22 mouse cellular contexts compared by ENCODE assay signal in genomic region chr1:189050122-189050521, GRCm38 (mm10). TPM values are rescaled to one million over a fixed set of nuclear protein-coding genes. Genes with fewer than 3 reads are reported as not detected.
A peak's percentile ranks its signal among the peaks of the same experiment; 100 is the strongest.
DNase-seq lines count a peak whose midpoint lies in the region; ATAC-seq and TF ChIP-seq lines count a peak whose summit lies in the region.
"Had no signal": no experiment of that assay in that cellular context is flagged by ENCODE, and none has a peak within 500 bp of the region (broad histone marks: within the 10 kb centered on the region; RNA-seq: fewer than 3 reads in every experiment).

No protein-coding gene starts in this region.

- H3K36me3 ChIP-seq in lung, embryonic 14.5 days (ENCODE audit: insufficient read depth): no peaks in the 10 kb centered on the region
- H3K36me3 ChIP-seq in intestine, embryonic 16.5 days (ENCODE audit: control insufficient read depth, insufficient read depth, low read length): no peaks in the 10 kb centered on the region
- no peaks in the 10 kb centered on the region for H3K36me3 ChIP-seq in forebrain, embryonic 15.5 days
- no peaks in the 10 kb centered on the region for H3K36me3 ChIP-seq in forebrain, embryonic 14.5 days (ENCODE audit: control insufficient read depth, insufficient read depth, low read length)
- H3K36me3 ChIP-seq: embryonic facial prominence, embryonic 10.5 days; embryonic facial prominence, embryonic 12.5 days; G1E had no signal

- no peak for TF ChIP-seq CTCF in lung, embryonic 14.5 days (IDR thresholded peaks at IDR 0.05; ENCODE audit: low read depth)

- ATAC-seq in lung, embryonic 14.5 days (ENCODE audit: insufficient read depth): no peak
- ATAC-seq in intestine, embryonic 16.5 days: peak; percentile 79
- ATAC-seq in forebrain, embryonic 15.5 days (replicated peaks): no peak
- no peak for ATAC-seq in forebrain, embryonic 14.5 days
- ATAC-seq: CD4-positive, CD25-positive, alpha-beta regulatory T cell, adult 4 months; forebrain, embryonic 13.5 days; forebrain, postnatal 0 days had no signal

- WGBS in lung, embryonic 14.5 days: 51% methylated on average over 3 of the region's 3 CpGs
- WGBS in intestine, embryonic 16.5 days: 31% methylated on average over 3 of the region's 3 CpGs
- WGBS in forebrain, embryonic 15.5 days: 86% methylated on average over 3 of the region's 3 CpGs
- WGBS in forebrain, embryonic 14.5 days: 79% methylated on average over 3 of the region's 3 CpGs

- no peak overlapping the region for H3K27ac ChIP-seq in lung, embryonic 14.5 days (ENCODE audit: low read depth)
- no peak overlapping the region for H3K27ac ChIP-seq in intestine, embryonic 16.5 days (ENCODE audit: low read length)
- no peak overlapping the region for H3K27ac ChIP-seq in forebrain, embryonic 15.5 days (replicated peaks)
- no peak overlapping the region for H3K27ac ChIP-seq in forebrain, embryonic 14.5 days (ENCODE audit: low read depth, low read length)
- H3K27ac ChIP-seq: embryonic facial prominence, embryonic 10.5 days; embryonic facial prominence, embryonic 12.5 days; forebrain, embryonic 13.5 days had no signal

- no peak overlapping the region for H3K9ac ChIP-seq in lung, embryonic 14.5 days
- H3K9ac ChIP-seq in intestine, embryonic 16.5 days (ENCODE audit: low read depth, low read length): no peak overlapping the region
- H3K9ac ChIP-seq in forebrain, embryonic 15.5 days (replicated peaks): no peak overlapping the region
- H3K9ac ChIP-seq in forebrain, embryonic 14.5 days (ENCODE audit: low read length): no peak overlapping the region
- H3K9ac ChIP-seq: embryonic facial prominence, embryonic 12.5 days; forebrain, embryonic 13.5 days; forebrain, postnatal 0 days had no signal

- no peaks in the 10 kb centered on the region for H3K9me3 ChIP-seq in lung, embryonic 14.5 days (ENCODE audit: low read depth, low read length)
- no peaks in the 10 kb centered on the region for H3K9me3 ChIP-seq in intestine, embryonic 16.5 days (ENCODE audit: control insufficient read depth, low read length)
- no peaks in the 10 kb centered on the region for H3K9me3 ChIP-seq in forebrain, embryonic 15.5 days
- no peaks in the 10 kb centered on the region for H3K9me3 ChIP-seq in forebrain, embryonic 14.5 days (replicated peaks; ENCODE audit: control insufficient read depth, low read length)
- H3K9me3 ChIP-seq: embryonic facial prominence, embryonic 10.5 days; embryonic facial prominence, embryonic 12.5 days; forebrain, embryonic 13.5 days had no signal

- DNase-seq in lung, embryonic 14.5 days: peak; percentile 13
- no peak for DNase-seq in lung, postnatal 36 days
- DNase-seq in hindlimb bud, embryonic 11.5 days (ENCODE audit: extremely low spot score, low read depth, low spot score): peak; percentile 47
- DNase-seq in forebrain, embryonic 14.5 days (ENCODE audit: low spot score): no peak
- DNase-seq in MN1 (ENCODE audit: low spot score): no peak
- DNase-seq: adrenal gland, adult 8-10 months; adrenal gland, postnatal 25 days; B cell, adult 2 months; cerebellum, adult 11 months; cerebellum, adult 2 months; cerebellum, adult 9-10 months; cerebellum, postnatal 10 days; cerebellum, postnatal 25 days; forebrain, postnatal 0 days had no signal

- no peaks in the 10 kb centered on the region for H3K27me3 ChIP-seq in lung, embryonic 14.5 days (ENCODE audit: insufficient read depth, low read length)
- no peaks in the 10 kb centered on the region for H3K27me3 ChIP-seq in intestine, embryonic 16.5 days (replicated peaks; ENCODE audit: control insufficient read depth, insufficient read depth, low read length)
- no peaks in the 10 kb centered on the region for H3K27me3 ChIP-seq in forebrain, embryonic 15.5 days
- no peaks in the 10 kb centered on the region for H3K27me3 ChIP-seq in forebrain, embryonic 14.5 days (replicated peaks; ENCODE audit: control insufficient read depth, insufficient read depth, low read length)
- H3K27me3 ChIP-seq: CH12.LX; embryonic facial prominence, embryonic 12.5 days; forebrain, embryonic 13.5 days had no signal

- H3K4me1 ChIP-seq in lung, embryonic 14.5 days (ENCODE audit: insufficient read depth): no peaks in the 10 kb centered on the region
- no peaks in the 10 kb centered on the region for H3K4me1 ChIP-seq in intestine, embryonic 16.5 days (ENCODE audit: control insufficient read depth, insufficient read depth, low read length)
- H3K4me1 ChIP-seq in forebrain, embryonic 15.5 days: 0 out of 2 replicates have a peak, but pooled peaks cover 4% of the 10 kb centered on the region
- no peaks in the 10 kb centered on the region for H3K4me1 ChIP-seq in forebrain, embryonic 14.5 days (ENCODE audit: control insufficient read depth, insufficient read depth, low read length)
- H3K4me1 ChIP-seq: embryonic facial prominence, embryonic 10.5 days; embryonic facial prominence, embryonic 12.5 days; forebrain, embryonic 13.5 days had no signal

- no peak overlapping the region for H3K4me2 ChIP-seq in lung, embryonic 14.5 days
- no peak overlapping the region for H3K4me2 ChIP-seq in intestine, embryonic 16.5 days (ENCODE audit: low read depth, low read length)
- H3K4me2 ChIP-seq in forebrain, embryonic 15.5 days (replicated peaks): no peak overlapping the region
- H3K4me2 ChIP-seq in forebrain, embryonic 14.5 days (ENCODE audit: low read length): no peak overlapping the region
- H3K4me2 ChIP-seq: embryonic facial prominence, embryonic 12.5 days; forebrain, embryonic 13.5 days had no signal

- no peak overlapping the region for H3K4me3 ChIP-seq in lung, embryonic 14.5 days (ENCODE audit: low read depth, low read length)
- H3K4me3 ChIP-seq in intestine, embryonic 16.5 days (ENCODE audit: low read length): no peak overlapping the region
- H3K4me3 ChIP-seq in forebrain, embryonic 15.5 days: no peak overlapping the region
- H3K4me3 ChIP-seq in forebrain, embryonic 14.5 days (ENCODE audit: low read depth, low read length): no peak overlapping the region
- H3K4me3 ChIP-seq: embryonic facial prominence, embryonic 10.5 days; embryonic facial prominence, embryonic 12.5 days; forebrain, embryonic 13.5 days had no signal

RNA-seq across cellular contexts. Expression of gene Kctd3, which starts 42.5 kb away (rescaled TPM):
- 38.7 and 45.9 TPM in 2 replicates for polyA plus RNA-seq in lung, embryonic 14.5 days (2014; fragmentation: Nextera tagmentation; extraction: Ambion mirVana)
- polyA plus RNA-seq in intestine, embryonic 16.5 days (2015; fragmentation: Nextera tagmentation; extraction: Ambion mirVana): 17.9 and 18.3 TPM in 2 replicates
- 44.8 and 45.1 TPM in 2 replicates for polyA plus RNA-seq in forebrain, embryonic 15.5 days (2015; fragmentation: Nextera tagmentation; extraction: Ambion mirVana)
- polyA plus RNA-seq in forebrain, embryonic 14.5 days (2014; fragmentation: Nextera tagmentation; extraction: Ambion mirVana): 34.0 and 39.6 TPM in 2 replicates

Comparison
In these comparisons a context has a peak if more than half of its experiments do, and no peak if none do; other contexts are left out.
1. DNase-seq: peak in lung, embryonic 14.5 days (single experiment) and hindlimb bud, embryonic 11.5 days (single experiment); none in lung, postnatal 36 days (single experiment), forebrain, embryonic 14.5 days (single experiment) and MN1 (single experiment).